Mouse (Mus musculus) thymus, adult 2 months (tissue): ENCODE results near the gene Ank3.

Experiments used
- CTCF ChIP-seq: fragments of 200-500 bp; IDR thresholded peaks from 2 replicates; pipeline ENCODE4 v1.5.1; 2012; ENCODE audit warnings: mild to moderate bottlenecking, control low read depth, low read length, moderate library complexity, borderline replicate concordance; ENCODE audit not compliant: control insufficient read depth, poor library complexity, insufficient read depth; ENCODE audit errors: extremely low read depth
- POLR2A ChIP-seq: fragments of 200-500 bp; IDR thresholded peaks from 2 replicates; pipeline ENCODE4 v1.6.1; 2012; ENCODE audit warnings: mild to moderate bottlenecking, low read length, control low read depth, moderate library complexity; ENCODE audit not compliant: control insufficient read depth, poor library complexity, insufficient read depth; ENCODE audit errors: extremely low read depth

DNA sequence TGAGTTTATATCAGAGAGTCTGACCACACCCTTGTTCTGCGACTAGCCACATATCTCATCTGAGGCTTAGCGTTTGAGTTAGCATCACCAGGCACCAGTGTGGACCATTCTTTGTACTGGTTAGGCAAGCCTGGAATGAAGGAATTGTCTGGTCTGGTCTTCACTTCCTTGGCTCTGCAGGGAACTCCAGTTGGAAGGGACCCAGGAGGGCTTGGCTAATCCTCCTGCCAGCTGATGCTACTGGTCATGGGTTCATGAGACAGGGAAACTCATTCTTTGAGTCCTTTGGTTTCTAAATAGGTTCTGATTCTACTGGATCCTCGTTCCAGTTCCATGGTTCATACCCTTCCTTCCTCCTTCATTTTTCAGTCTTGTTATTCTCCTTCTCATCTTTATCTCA lies 218.4 kb downstream of the Ank3 start:
- TF ChIP-seq POLR2A (no peak), CTCF (no peak)
